Comparison of ENCODE assay signal across 9 mouse cellular contexts in genomic region chr1:180407727-180408719, GRCm38 (mm10).
DNase-seq lines count a peak whose midpoint lies in the region; ATAC-seq and TF ChIP-seq lines count a peak whose summit lies in the region.
"Had no signal": no experiment of that assay in that cellular context is flagged by ENCODE, and none has a peak within 500 bp of the region (broad histone marks: within the 10 kb centered on the region; RNA-seq: fewer than 3 reads in every experiment).

No protein-coding gene starts in this region.

- no peaks in the 10 kb centered on the region for H3K36me3 ChIP-seq in hindbrain, embryonic 10.5 days
- no peaks in the 10 kb centered on the region for H3K36me3 ChIP-seq in hindbrain, embryonic 11.5 days (ENCODE audit: control insufficient read depth, insufficient read depth, low read length)
- H3K36me3 ChIP-seq in E14TG2a.4 (ENCODE audit: insufficient read depth, low read length): no peaks in the 10 kb centered on the region
- H3K36me3 ChIP-seq in embryonic facial prominence, embryonic 10.5 days (replicated peaks): no peaks in the 10 kb centered on the region
- H3K36me3 ChIP-seq in limb, embryonic 13.5 days: peaks cover 6% of the 10 kb centered on the region
- H3K36me3 ChIP-seq: liver, embryonic 15.5 days had no signal

- no peak overlapping the region for H3K4me2 ChIP-seq in hindbrain, embryonic 11.5 days (replicated peaks; ENCODE audit: low read depth, low read length)
- peak overlapping the region; percentile 53; the same call in 1 of the 2 replicates for H3K4me2 ChIP-seq in limb, embryonic 13.5 days (replicated peaks)

- no peak for TF ChIP-seq CTCF in E14TG2a.4 (conservative IDR thresholded peaks at IDR 0.05; ENCODE audit: low read length)

- H3K4me1 ChIP-seq in hindbrain, embryonic 10.5 days (replicated peaks): peaks cover 50% of the 10 kb centered on the region
- H3K4me1 ChIP-seq in hindbrain, embryonic 11.5 days (replicated peaks; ENCODE audit: control insufficient read depth, insufficient read depth, low read length): no peaks in the 10 kb centered on the region
- H3K4me1 ChIP-seq in E14TG2a.4 (replicated peaks; ENCODE audit: low read depth, low read length): peaks cover 40% of the 10 kb centered on the region
- H3K4me1 ChIP-seq in embryonic facial prominence, embryonic 10.5 days: peaks cover 75% of the 10 kb centered on the region
- H3K4me1 ChIP-seq in limb, embryonic 13.5 days: peaks cover 71% of the 10 kb centered on the region

- H3K9me3 ChIP-seq in hindbrain, embryonic 10.5 days: no peaks in the 10 kb centered on the region
- H3K9me3 ChIP-seq in hindbrain, embryonic 11.5 days (ENCODE audit: control insufficient read depth, low read length): no peaks in the 10 kb centered on the region
- H3K9me3 ChIP-seq in E14TG2a.4 (ENCODE audit: low read length): no peaks in the 10 kb centered on the region; the same call in 1 of the 2 replicates
- H3K9me3 ChIP-seq in embryonic facial prominence, embryonic 10.5 days: no peaks in the 10 kb centered on the region
- no peaks in the 10 kb centered on the region for H3K9me3 ChIP-seq in limb, embryonic 13.5 days
- H3K9me3 ChIP-seq: liver, embryonic 15.5 days had no signal

- no peak for ATAC-seq in hindbrain, embryonic 11.5 days (ENCODE audit: low FRiP score)
- no peak for ATAC-seq in limb, embryonic 13.5 days (ENCODE audit: low FRiP score, low read depth)

- no peak overlapping the region for H3K9ac ChIP-seq in hindbrain, embryonic 11.5 days (ENCODE audit: low read depth, low read length)
- H3K9ac ChIP-seq in limb, embryonic 13.5 days: no peak overlapping the region
- H3K9ac ChIP-seq: liver, embryonic 15.5 days had no signal

- H3K27ac ChIP-seq in hindbrain, embryonic 10.5 days: peak overlapping the region; percentile 78; the same call in 1 of the 2 replicates
- H3K27ac ChIP-seq in hindbrain, embryonic 11.5 days (ENCODE audit: low read depth, low read length): no peak overlapping the region
- peak overlapping the region; percentile 78 for H3K27ac ChIP-seq in embryonic facial prominence, embryonic 10.5 days (replicated peaks)
- H3K27ac ChIP-seq in limb, embryonic 13.5 days: peak overlapping the region; percentile 61; the same call in 1 of the 2 replicates
- H3K27ac ChIP-seq: liver, embryonic 15.5 days had no signal

- DNase-seq in hindbrain, embryonic 10.5 days (ENCODE audit: low spot score): no peak
- no peak for DNase-seq in hindbrain, embryonic 11.5 days (ENCODE audit: low spot score)
- DNase-seq in embryonic facial prominence, embryonic 10.5 days (ENCODE audit: low spot score): no peak
- DNase-seq in right cerebral cortex, postnatal 25 days: no peak
- DNase-seq in embryo, embryonic 10 days (ENCODE audit: low spot score): no peak

- no peaks in the 10 kb centered on the region for H3K27me3 ChIP-seq in hindbrain, embryonic 10.5 days (ENCODE audit: insufficient read depth, poor library complexity, severe bottlenecking)
- no peaks in the 10 kb centered on the region for H3K27me3 ChIP-seq in hindbrain, embryonic 11.5 days (ENCODE audit: control insufficient read depth, insufficient read depth, low read length)
- peaks cover 45% of the 10 kb centered on the region for H3K27me3 ChIP-seq in E14TG2a.4 (ENCODE audit: insufficient read depth, low read length)
- H3K27me3 ChIP-seq in embryonic facial prominence, embryonic 10.5 days (replicated peaks; ENCODE audit: low read depth, poor library complexity, severe bottlenecking): no peaks in the 10 kb centered on the region
- no peaks in the 10 kb centered on the region for H3K27me3 ChIP-seq in limb, embryonic 13.5 days

- 86% methylated on average over 18 of the region's 18 CpGs for WGBS in hindbrain, embryonic 10.5 days
- 84% methylated on average over 18 of the region's 18 CpGs for WGBS in hindbrain, embryonic 11.5 days
- WGBS in embryonic facial prominence, embryonic 10.5 days: 84% methylated on average over 18 of the region's 18 CpGs
- WGBS in limb, embryonic 13.5 days: 71% methylated on average over 18 of the region's 18 CpGs

- no peak overlapping the region for H3K4me3 ChIP-seq in hindbrain, embryonic 10.5 days
- H3K4me3 ChIP-seq in hindbrain, embryonic 11.5 days (ENCODE audit: low read depth, low read length): no peak overlapping the region
- 0 out of 2 replicates have a peak overlapping the region, but pooled peaks have one; percentile 37 for H3K4me3 ChIP-seq in E14TG2a.4 (replicated peaks; ENCODE audit: low read length)
- no peak overlapping the region for H3K4me3 ChIP-seq in embryonic facial prominence, embryonic 10.5 days
- H3K4me3 ChIP-seq in limb, embryonic 13.5 days: no peak overlapping the region
- H3K4me3 ChIP-seq: erythroblast, embryonic 14.5 days; liver, embryonic 15.5 days had no signal
